Mouse (Mus musculus): ENCODE data around the gene Hrh2. TPM values are rescaled to one million over a fixed set of nuclear protein-coding genes. Genes with fewer than 3 reads are reported as not detected.

Gene Hrh2
- polyA plus RNA-seq, 1 experiment from 2014 or later, result 1.2 TPM

DNA sequence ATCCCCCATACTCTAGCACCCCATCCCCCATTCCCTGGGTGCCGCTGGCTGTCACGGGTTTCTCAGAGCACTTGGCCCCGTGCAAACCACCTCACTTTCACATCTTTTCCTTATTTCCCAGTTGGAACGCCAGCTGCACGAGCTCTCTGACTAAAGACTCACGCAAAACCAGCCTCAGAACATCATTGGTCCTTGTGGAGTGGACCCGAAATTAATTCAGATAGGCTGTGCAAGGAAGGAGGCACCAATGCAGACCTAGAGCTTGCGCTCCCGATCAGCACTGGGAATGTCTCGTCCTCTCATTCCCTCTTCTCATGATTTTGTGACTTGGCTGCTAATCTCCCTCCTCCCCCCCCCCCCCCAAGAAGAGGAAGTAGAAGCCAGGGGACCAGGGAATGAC lies 20.6 kb upstream of the Hrh2 start:
- no peak for ATAC-seq
- no peak overlapping the region for H3K4me3 ChIP-seq (ENCODE audit: low read depth, low read length)
- no peaks in the 10 kb centered on the region for H3K36me3 ChIP-seq (ENCODE audit: control insufficient read depth, insufficient read depth, low read length)
- no peak overlapping the region for H3K4me2 ChIP-seq (ENCODE audit: low read length)
- H3K27ac ChIP-seq (ENCODE audit: low read length), result no peak overlapping the region
- no peak overlapping the region for H3K9ac ChIP-seq (ENCODE audit: low read depth, low read length)
- no peaks in the 10 kb centered on the region for H3K4me1 ChIP-seq (ENCODE audit: control insufficient read depth, insufficient read depth, low read length)
- H3K27me3 ChIP-seq (ENCODE audit: control insufficient read depth, insufficient read depth, low read depth, low read length), result no peaks in the 10 kb centered on the region
- WGBS, result 83% methylated on average over 10 of the region's 10 CpGs
- H3K9me3 ChIP-seq (replicated peaks; ENCODE audit: control insufficient read depth, low read length, poor library complexity, severe bottlenecking), result no peaks in the 10 kb centered on the region

DNA sequence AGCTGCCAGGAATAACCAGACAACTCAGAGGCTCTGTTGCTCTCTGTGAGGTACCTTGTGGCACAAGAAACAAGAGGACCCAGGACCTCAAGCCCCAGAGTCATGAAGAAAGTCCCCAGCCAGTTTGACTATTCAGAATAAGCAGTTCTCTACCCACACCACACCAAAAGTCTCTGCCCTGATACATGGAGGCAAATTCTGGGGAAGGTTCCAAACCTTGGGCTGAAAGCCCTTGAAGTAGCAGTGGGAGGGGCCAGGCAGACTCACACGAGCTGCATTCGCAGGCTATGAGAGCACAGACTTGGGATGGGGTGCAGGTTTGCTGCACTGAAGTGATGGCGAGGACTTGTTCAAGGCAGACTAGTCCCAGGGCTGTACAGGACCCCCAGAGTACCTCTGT lies 20.2 kb upstream of the Hrh2 start:
- Histone ChIP-seq H3K9ac (ENCODE audit: low read depth, low read length) (no peak overlapping the region), H3K36me3 (ENCODE audit: control insufficient read depth, insufficient read depth, low read length) (no peaks in the 10 kb centered on the region), H3K9me3 (replicated peaks; ENCODE audit: control insufficient read depth, low read length, poor library complexity, severe bottlenecking) (no peaks in the 10 kb centered on the region), H3K4me3 (ENCODE audit: low read depth, low read length) (no peak overlapping the region), H3K4me1 (ENCODE audit: control insufficient read depth, insufficient read depth, low read length) (no peaks in the 10 kb centered on the region), H3K27ac (ENCODE audit: low read length) (no peak overlapping the region), H3K27me3 (ENCODE audit: control insufficient read depth, insufficient read depth, low read depth, low read length) (no peaks in the 10 kb centered on the region), H3K4me2 (ENCODE audit: low read length) (no peak overlapping the region)
- 79% methylated on average over 3 of the region's 3 CpGs for WGBS
- no peak for ATAC-seq

DNA sequence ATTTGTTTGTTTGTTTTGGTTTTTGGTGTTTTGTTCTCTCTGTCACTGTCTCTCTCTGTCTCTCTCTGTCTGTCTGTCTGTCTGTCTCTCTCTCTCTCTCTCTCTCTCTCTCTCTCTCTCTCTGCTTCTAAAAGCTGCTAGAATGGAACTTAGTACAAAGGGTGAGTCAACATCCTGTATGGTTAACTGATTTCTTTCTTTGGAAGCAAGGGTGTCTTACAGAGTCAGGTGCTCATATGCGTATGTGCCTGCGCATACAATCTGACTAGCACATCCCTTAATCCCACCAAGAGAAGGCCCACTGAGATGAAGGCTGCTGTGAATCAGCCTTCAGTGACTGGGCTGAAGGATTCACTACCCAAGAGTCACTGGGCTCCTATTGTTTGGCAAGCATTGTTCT lies 18.0 kb upstream of the Hrh2 start:
- ATAC-seq, result no peak
- Histone ChIP-seq H3K4me2 (ENCODE audit: low read length) (no peak overlapping the region), H3K27ac (ENCODE audit: low read length) (no peak overlapping the region), H3K9ac (ENCODE audit: low read depth, low read length) (no peak overlapping the region), H3K4me1 (ENCODE audit: control insufficient read depth, insufficient read depth, low read length) (no peaks in the 10 kb centered on the region), H3K9me3 (replicated peaks; ENCODE audit: control insufficient read depth, low read length, poor library complexity, severe bottlenecking) (no peaks in the 10 kb centered on the region), H3K27me3 (ENCODE audit: control insufficient read depth, insufficient read depth, low read depth, low read length) (no peaks in the 10 kb centered on the region), H3K36me3 (ENCODE audit: control insufficient read depth, insufficient read depth, low read length) (no peaks in the 10 kb centered on the region), H3K4me3 (ENCODE audit: low read depth, low read length) (no peak overlapping the region)
- 73% methylated on average over 2 of the region's 2 CpGs for WGBS

DNA sequence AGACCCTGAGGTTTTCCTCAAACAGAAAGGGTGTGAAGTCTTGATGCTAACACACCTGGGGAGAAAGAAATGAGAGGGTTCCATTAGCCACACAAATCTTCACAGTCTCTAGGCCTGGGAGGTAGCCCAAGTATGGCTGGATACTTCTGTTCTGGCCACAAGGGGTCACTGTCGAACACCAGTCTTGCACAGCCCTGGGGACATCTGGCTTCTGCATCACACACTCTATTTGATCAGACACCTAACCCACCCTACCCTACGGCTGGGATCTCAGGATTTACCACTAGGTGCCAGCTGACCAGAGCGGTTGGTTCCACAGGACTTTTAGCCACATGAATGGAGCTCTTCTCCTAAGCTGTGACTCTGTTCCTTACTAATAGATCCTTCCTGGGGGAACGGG lies 17.2 kb upstream of the Hrh2 start:
- Histone ChIP-seq H3K36me3 (ENCODE audit: control insufficient read depth, insufficient read depth, low read length) (no peaks in the 10 kb centered on the region), H3K27me3 (ENCODE audit: control insufficient read depth, insufficient read depth, low read depth, low read length) (no peaks in the 10 kb centered on the region), H3K4me3 (ENCODE audit: low read depth, low read length) (no peak overlapping the region), H3K4me2 (ENCODE audit: low read length) (no peak overlapping the region), H3K9me3 (replicated peaks; ENCODE audit: control insufficient read depth, low read length, poor library complexity, severe bottlenecking) (no peaks in the 10 kb centered on the region), H3K4me1 (ENCODE audit: control insufficient read depth, insufficient read depth, low read length) (no peaks in the 10 kb centered on the region), H3K27ac (ENCODE audit: low read length) (no peak overlapping the region), H3K9ac (ENCODE audit: low read depth, low read length) (no peak overlapping the region)
- 89% methylated on average over 4 of the region's 4 CpGs for WGBS
- ATAC-seq, result no peak

DNA sequence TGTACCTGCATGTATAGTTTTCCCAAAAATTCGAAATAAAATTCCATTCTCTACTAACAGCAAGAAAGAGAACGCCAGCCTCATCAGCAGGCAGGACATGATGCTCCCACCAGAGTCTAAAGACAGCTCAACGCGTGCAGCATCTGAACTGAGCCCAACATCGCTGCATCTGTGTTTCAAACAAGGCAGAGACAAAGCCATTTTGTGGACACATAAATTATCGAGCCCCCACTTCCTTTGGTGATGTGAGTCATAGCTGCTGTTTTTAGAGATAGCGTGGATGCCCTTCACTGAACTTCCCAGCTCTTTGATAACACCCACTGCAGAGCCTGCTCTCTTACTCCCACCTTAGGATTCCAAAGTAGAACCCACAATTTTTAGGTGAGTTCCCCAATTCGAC lies 16.5 kb upstream of the Hrh2 start:
- no peak overlapping the region for H3K4me2 ChIP-seq (ENCODE audit: low read length)
- 88% methylated on average over 8 of the region's 8 CpGs for WGBS
- no peak overlapping the region for H3K4me3 ChIP-seq (ENCODE audit: low read depth, low read length)
- no peak overlapping the region for H3K9ac ChIP-seq (ENCODE audit: low read depth, low read length)
- no peaks in the 10 kb centered on the region for H3K27me3 ChIP-seq (ENCODE audit: control insufficient read depth, insufficient read depth, low read depth, low read length)
- ATAC-seq, result no peak
- no peaks in the 10 kb centered on the region for H3K36me3 ChIP-seq (ENCODE audit: control insufficient read depth, insufficient read depth, low read length)
- no peaks in the 10 kb centered on the region for H3K4me1 ChIP-seq (ENCODE audit: control insufficient read depth, insufficient read depth, low read length)
- H3K27ac ChIP-seq (ENCODE audit: low read length), result no peak overlapping the region
- H3K9me3 ChIP-seq (replicated peaks; ENCODE audit: control insufficient read depth, low read length, poor library complexity, severe bottlenecking), result no peaks in the 10 kb centered on the region

DNA sequence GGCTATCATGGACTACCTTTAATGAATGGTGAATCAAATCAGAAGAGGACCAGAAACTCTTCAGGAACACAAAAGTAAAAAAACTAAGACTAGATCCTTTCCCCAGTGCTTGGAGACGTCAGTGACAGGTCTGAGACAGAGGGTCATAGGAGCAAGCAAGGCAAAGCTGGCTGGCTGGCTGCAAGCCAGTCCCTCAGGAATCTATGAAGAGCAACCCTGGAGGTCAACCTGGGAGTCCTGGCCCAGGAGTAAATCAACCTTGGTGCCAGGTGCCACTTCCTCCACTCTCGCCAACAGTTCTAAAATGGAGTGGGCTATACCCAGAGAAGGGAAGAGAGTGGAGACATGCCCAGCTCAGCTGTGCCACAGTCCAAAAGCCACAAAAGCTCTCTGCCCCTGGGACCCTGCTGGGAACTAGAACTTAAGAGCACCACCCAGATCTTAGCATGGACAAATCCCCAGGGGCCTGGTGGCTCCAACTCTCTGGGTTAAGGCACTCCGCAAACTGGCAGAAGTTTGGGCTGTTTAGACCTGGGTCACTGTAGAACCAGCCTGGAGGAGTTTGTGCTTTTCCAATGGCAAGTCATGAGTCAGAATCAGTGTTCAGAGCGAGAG lies 15.4 kb upstream of the Hrh2 start:
- 85% methylated on average over 4 of the region's 4 CpGs for WGBS
- Histone ChIP-seq H3K27ac (ENCODE audit: low read length) (no peak overlapping the region), H3K9me3 (replicated peaks; ENCODE audit: control insufficient read depth, low read length, poor library complexity, severe bottlenecking) (no peaks in the 10 kb centered on the region), H3K4me2 (ENCODE audit: low read length) (no peak overlapping the region), H3K27me3 (ENCODE audit: control insufficient read depth, insufficient read depth, low read depth, low read length) (no peaks in the 10 kb centered on the region), H3K4me3 (ENCODE audit: low read depth, low read length) (no peak overlapping the region), H3K9ac (ENCODE audit: low read depth, low read length) (no peak overlapping the region), H3K4me1 (ENCODE audit: control insufficient read depth, insufficient read depth, low read length) (no peaks in the 10 kb centered on the region), H3K36me3 (ENCODE audit: control insufficient read depth, insufficient read depth, low read length) (no peaks in the 10 kb centered on the region)
- ATAC-seq, result no peak

DNA sequence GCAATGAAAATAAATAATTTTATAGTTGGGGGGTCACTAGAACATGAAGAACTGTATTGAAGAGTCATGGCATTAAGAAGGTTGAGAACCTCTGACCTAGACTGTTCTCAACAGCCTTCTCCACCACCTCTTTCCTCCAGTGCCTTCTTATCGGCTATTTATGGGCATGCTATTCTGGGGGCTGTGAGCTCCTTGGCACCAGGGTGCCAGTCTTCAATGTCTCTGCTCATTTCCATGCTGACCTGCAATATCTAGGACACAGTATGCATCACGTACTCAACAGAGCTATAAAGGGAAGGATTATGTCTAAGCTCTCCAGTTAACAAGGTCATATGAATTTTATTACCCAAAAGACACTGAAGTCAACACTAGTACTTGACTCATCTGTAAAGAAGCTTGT lies 14.6 kb upstream of the Hrh2 start:
- 80% methylated on average over 2 of the region's 2 CpGs for WGBS
- Histone ChIP-seq H3K27me3 (ENCODE audit: control insufficient read depth, insufficient read depth, low read depth, low read length) (no peaks in the 10 kb centered on the region), H3K36me3 (ENCODE audit: control insufficient read depth, insufficient read depth, low read length) (no peaks in the 10 kb centered on the region), H3K27ac (ENCODE audit: low read length) (no peak overlapping the region), H3K9me3 (replicated peaks; ENCODE audit: control insufficient read depth, low read length, poor library complexity, severe bottlenecking) (no peaks in the 10 kb centered on the region), H3K9ac (ENCODE audit: low read depth, low read length) (no peak overlapping the region), H3K4me1 (ENCODE audit: control insufficient read depth, insufficient read depth, low read length) (no peaks in the 10 kb centered on the region), H3K4me2 (ENCODE audit: low read length) (no peak overlapping the region), H3K4me3 (ENCODE audit: low read depth, low read length) (no peak overlapping the region)
- no peak for ATAC-seq

DNA sequence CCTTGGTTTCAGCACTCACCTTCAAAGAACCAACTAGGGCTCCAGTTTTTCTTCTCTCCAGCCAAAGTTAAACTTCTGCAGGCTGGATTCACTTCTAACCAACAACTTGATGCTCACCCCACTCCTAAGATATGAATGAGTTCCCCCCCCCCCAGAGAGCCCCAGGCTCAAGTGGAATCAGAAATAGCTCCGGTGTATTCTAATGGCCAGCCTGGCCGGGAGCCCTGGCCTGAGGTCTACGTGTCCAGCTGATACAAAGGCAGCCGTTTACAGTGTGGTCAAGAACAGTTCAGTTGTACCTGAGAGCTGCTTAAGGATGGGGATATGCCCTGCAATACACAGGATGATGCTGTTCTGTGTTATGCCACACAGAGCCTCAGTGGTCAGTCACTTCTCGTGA lies 13.3 kb upstream of the Hrh2 start:
- H3K4me2 ChIP-seq (ENCODE audit: low read length), result no peak overlapping the region
- WGBS, result 87% methylated on average over 5 of the region's 5 CpGs
- H3K27me3 ChIP-seq (ENCODE audit: control insufficient read depth, insufficient read depth, low read depth, low read length), result no peaks in the 10 kb centered on the region
- no peak overlapping the region for H3K27ac ChIP-seq (ENCODE audit: low read length)
- no peaks in the 10 kb centered on the region for H3K9me3 ChIP-seq (replicated peaks; ENCODE audit: control insufficient read depth, low read length, poor library complexity, severe bottlenecking)
- ATAC-seq, result no peak
- no peaks in the 10 kb centered on the region for H3K4me1 ChIP-seq (ENCODE audit: control insufficient read depth, insufficient read depth, low read length)
- no peak overlapping the region for H3K4me3 ChIP-seq (ENCODE audit: low read depth, low read length)
- no peaks in the 10 kb centered on the region for H3K36me3 ChIP-seq (ENCODE audit: control insufficient read depth, insufficient read depth, low read length)
- H3K9ac ChIP-seq (ENCODE audit: low read depth, low read length), result no peak overlapping the region

DNA sequence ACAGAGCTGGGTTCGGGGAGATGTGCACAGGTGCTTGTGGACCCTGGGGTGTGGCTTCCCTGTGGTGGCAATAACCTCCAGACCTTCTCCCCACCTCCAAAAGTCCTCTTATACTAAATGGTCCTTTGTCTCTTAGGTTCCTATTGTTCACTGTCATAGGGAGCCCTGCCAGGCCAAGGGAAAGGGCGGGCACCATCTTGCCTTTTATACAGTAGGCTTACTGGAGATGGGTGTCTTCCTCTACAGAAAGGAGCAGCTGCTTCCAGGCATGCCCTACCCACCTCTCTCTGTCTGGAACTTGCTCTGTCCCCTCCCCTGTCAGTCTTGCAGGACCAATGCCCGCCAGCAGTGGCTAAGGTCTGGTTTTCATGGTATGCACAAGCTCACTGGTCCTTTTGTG lies 12.0 kb upstream of the Hrh2 start:
- no peak overlapping the region for H3K4me2 ChIP-seq (ENCODE audit: low read length)
- H3K4me1 ChIP-seq (ENCODE audit: control insufficient read depth, insufficient read depth, low read length), result no peaks in the 10 kb centered on the region
- no peak overlapping the region for H3K27ac ChIP-seq (ENCODE audit: low read length)
- WGBS, result 87% methylated on average over 3 of the region's 3 CpGs
- no peaks in the 10 kb centered on the region for H3K9me3 ChIP-seq (replicated peaks; ENCODE audit: control insufficient read depth, low read length, poor library complexity, severe bottlenecking)
- ATAC-seq, result no peak
- H3K36me3 ChIP-seq (ENCODE audit: control insufficient read depth, insufficient read depth, low read length), result no peaks in the 10 kb centered on the region
- H3K9ac ChIP-seq (ENCODE audit: low read depth, low read length), result no peak overlapping the region
- H3K4me3 ChIP-seq (ENCODE audit: low read depth, low read length), result no peak overlapping the region
- no peaks in the 10 kb centered on the region for H3K27me3 ChIP-seq (ENCODE audit: control insufficient read depth, insufficient read depth, low read depth, low read length)

Measured in midbrain, embryonic 16.5 days (tissue).